ENCODE assay signal across 26 mouse cellular contexts in the genomic region with DNA sequence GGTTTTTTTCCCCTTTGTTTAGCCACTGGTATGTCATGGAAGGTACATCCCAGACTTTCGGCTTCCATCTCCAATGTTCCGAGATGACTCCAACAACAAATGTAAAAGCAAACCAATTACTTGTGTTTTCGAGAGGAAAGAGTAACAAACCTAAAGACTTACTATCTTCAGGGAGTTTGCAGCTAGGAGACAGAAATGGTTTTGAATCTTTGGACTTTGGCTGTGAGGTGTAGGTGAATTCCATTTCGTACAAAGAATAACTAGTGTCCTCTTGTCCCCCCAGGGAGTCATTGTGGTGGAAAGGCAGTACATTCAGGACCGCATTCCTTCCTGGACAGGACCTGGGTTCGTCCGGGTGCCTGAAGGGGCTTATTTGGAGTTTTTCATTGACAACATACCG. TPM values are rescaled to one million over a fixed set of nuclear protein-coding genes. Genes with fewer than 3 reads are reported as not detected.
A peak's percentile ranks its signal among the peaks of the same experiment; 100 is the strongest.
DNase-seq lines count a peak whose midpoint lies in the region; ATAC-seq and TF ChIP-seq lines count a peak whose summit lies in the region.
"Had no signal": no experiment of that assay in that cellular context is flagged by ENCODE, and none has a peak within 500 bp of the region (broad histone marks: within the 10 kb centered on the region; RNA-seq: fewer than 3 reads in every experiment).

No protein-coding gene starts in this region.

- peaks cover 93% of the 10 kb centered on the region for H3K36me3 ChIP-seq in heart, embryonic 13.5 days
- peaks cover 12% of the 10 kb centered on the region; the same call in 1 of the 2 replicates for H3K36me3 ChIP-seq in kidney, adult 2 months (ENCODE audit: control insufficient read depth, insufficient read depth, low read length)
- H3K36me3 ChIP-seq in kidney, postnatal 0 days (ENCODE audit: insufficient read depth, low read length), result peaks cover 57% of the 10 kb centered on the region
- H3K36me3 ChIP-seq: forebrain, embryonic 15.5 days; G1E had no signal

- H3K4me2 ChIP-seq in heart, embryonic 13.5 days, result no peak overlapping the region
- H3K4me2 ChIP-seq in kidney, postnatal 0 days (ENCODE audit: low read length), result no peak overlapping the region
- H3K4me2 ChIP-seq: embryonic facial prominence, embryonic 12.5 days; forebrain, embryonic 13.5 days; forebrain, embryonic 15.5 days had no signal

- H3K27me3 ChIP-seq in heart, embryonic 13.5 days (replicated peaks), result no peaks in the 10 kb centered on the region
- no peaks in the 10 kb centered on the region for H3K27me3 ChIP-seq in kidney, adult 2 months (replicated peaks; ENCODE audit: control insufficient read depth, insufficient read depth, low read length)
- no peaks in the 10 kb centered on the region for H3K27me3 ChIP-seq in kidney, postnatal 0 days (ENCODE audit: insufficient read depth, low read length)
- H3K27me3 ChIP-seq: CH12.LX; embryonic facial prominence, embryonic 12.5 days; forebrain, embryonic 13.5 days; forebrain, embryonic 15.5 days; Patski had no signal

- H3K4me3 ChIP-seq in heart, embryonic 13.5 days, result no peak overlapping the region
- H3K4me3 ChIP-seq in kidney, adult 2 months (ENCODE audit: insufficient read depth, low read depth, low read length), result no peak overlapping the region
- H3K4me3 ChIP-seq in kidney, postnatal 0 days (replicated peaks; ENCODE audit: low read depth, low read length), result no peak overlapping the region
- H3K4me3 ChIP-seq: embryonic facial prominence, embryonic 10.5 days; embryonic facial prominence, embryonic 12.5 days; forebrain, embryonic 13.5 days; forebrain, embryonic 15.5 days had no signal

- no peak for TF ChIP-seq POLR2A in kidney, adult 2 months (IDR thresholded peaks at IDR 0.05; ENCODE audit: low read depth, low read length)

- no peak for DNase-seq in heart, adult 11 months
- peak; percentile 60 for DNase-seq in kidney, adult 2 months
- DNase-seq in kidney, adult 18-20 months, result no peak
- DNase-seq in kidney, postnatal 0 days (ENCODE audit: low spot score), result no peak
- no peak for DNase-seq in kidney, postnatal 25 days
- DNase-seq: adrenal gland, adult 8-10 months; adrenal gland, postnatal 14 days; B cell, adult 2 months; cerebellum, adult 11-12 months; cerebellum, adult 2 months; cerebellum, adult 9-10 months; cerebellum, postnatal 10 days; cerebellum, postnatal 25 days had no signal

- no peak overlapping the region for H3K9ac ChIP-seq in heart, embryonic 13.5 days
- no peak overlapping the region for H3K9ac ChIP-seq in kidney, postnatal 0 days (ENCODE audit: low read depth, low read length)
- H3K9ac ChIP-seq: embryonic facial prominence, embryonic 12.5 days; forebrain, embryonic 13.5 days; forebrain, embryonic 15.5 days had no signal

- peak overlapping the region; percentile 85; the same call in 1 of the 2 replicates for H3K27ac ChIP-seq in heart, embryonic 13.5 days (replicated peaks)
- H3K27ac ChIP-seq in kidney, adult 2 months (ENCODE audit: insufficient read depth, low read depth, low read length), result peak overlapping the region; percentile 75; the same call in 1 of the 2 replicates
- 0 out of 2 replicates have a peak overlapping the region, but pooled peaks have one; percentile 31 for H3K27ac ChIP-seq in kidney, postnatal 0 days
- H3K27ac ChIP-seq: embryonic facial prominence, embryonic 10.5 days; embryonic facial prominence, embryonic 12.5 days; forebrain, embryonic 13.5 days; forebrain, embryonic 15.5 days had no signal

- TF ChIP-seq CTCF in kidney, adult 2 months (conservative IDR thresholded peaks at IDR 0.05; ENCODE audit: insufficient read depth, insufficient read length, low read depth, low read length), result no peak
- no peak for TF ChIP-seq CTCF in kidney, postnatal 0 days (IDR thresholded peaks at IDR 0.05; ENCODE audit: low read depth)

- WGBS in heart, embryonic 13.5 days, result 85% methylated on average over 8 of the region's 8 CpGs
- 56% methylated on average over 8 of the region's 8 CpGs for WGBS in kidney, adult 2 months
- WGBS in kidney, postnatal 0 days, result 78% methylated on average over 8 of the region's 8 CpGs

- no peaks in the 10 kb centered on the region for H3K9me3 ChIP-seq in heart, embryonic 13.5 days
- no peaks in the 10 kb centered on the region for H3K9me3 ChIP-seq in kidney, postnatal 0 days (replicated peaks; ENCODE audit: low read length)
- H3K9me3 ChIP-seq: embryonic facial prominence, embryonic 10.5 days; embryonic facial prominence, embryonic 12.5 days; forebrain, embryonic 13.5 days; forebrain, embryonic 15.5 days; G1E had no signal

- ATAC-seq in heart, embryonic 13.5 days (ENCODE audit: extremely low read depth, insufficient number of reproducible peaks, low FRiP score, low TSS enrichment), result no peak
- no peak for ATAC-seq in kidney, postnatal 0 days (replicated peaks; ENCODE audit: low FRiP score, low read depth)
- ATAC-seq: activated CD4-positive, CD25-positive, alpha-beta regulatory T cell, adult 4 months; CD4-positive, CD25-positive, alpha-beta regulatory T cell, adult 4 months; forebrain, embryonic 13.5 days; forebrain, embryonic 15.5 days; Patski had no signal

- peaks cover 59% of the 10 kb centered on the region for H3K4me1 ChIP-seq in heart, embryonic 13.5 days
- peaks cover 41% of the 10 kb centered on the region for H3K4me1 ChIP-seq in kidney, adult 2 months (ENCODE audit: control insufficient read depth, insufficient read depth, low read length)
- H3K4me1 ChIP-seq in kidney, postnatal 0 days (replicated peaks; ENCODE audit: insufficient read depth, low read length), result peaks cover 21% of the 10 kb centered on the region

RNA-seq across cellular contexts. Expression of a gene that starts 33.5 kb away (rescaled TPM):
- 90.6 and 91.3 TPM in 2 replicates for polyA plus RNA-seq in heart, embryonic 13.5 days (2015; fragmentation: Nextera tagmentation; extraction: Ambion mirVana)
- polyA plus RNA-seq in kidney, adult 2 months (2012; rRNA removed), result 41.0 and 46.5 TPM in 2 replicates
- 115 and 128 TPM in 2 replicates for polyA plus RNA-seq in kidney, postnatal 0 days (2015; fragmentation: Nextera tagmentation; extraction: Ambion mirVana)
- polyA plus RNA-seq: activated CD4-positive, CD25-positive, alpha-beta regulatory T cell, adult 4 months; CD4-positive, CD25-positive, alpha-beta regulatory T cell, adult 4 months; G1E had no signal

RNA-seq across cellular contexts. Expression of a gene that starts 52.7 kb away (rescaled TPM):
- 179 and 190 TPM in 2 replicates for polyA plus RNA-seq in heart, embryonic 13.5 days (2015; fragmentation: Nextera tagmentation; extraction: Ambion mirVana)
- 50.6 and 72.5 TPM in 2 replicates for polyA plus RNA-seq in kidney, adult 2 months (2012; rRNA removed)
- polyA plus RNA-seq in kidney, postnatal 0 days (2015; fragmentation: Nextera tagmentation; extraction: Ambion mirVana), result 196 and 202 TPM in 2 replicates

RNA-seq across cellular contexts. Expression of a gene that starts 58.0 kb away (rescaled TPM):
- not detected in 2 replicates for polyA plus RNA-seq in heart, embryonic 13.5 days (2015; fragmentation: Nextera tagmentation; extraction: Ambion mirVana)
- polyA plus RNA-seq in kidney, adult 2 months (2012; rRNA removed), result not detected in 2 replicates
- not detected in 2 replicates for polyA plus RNA-seq in kidney, postnatal 0 days (2015; fragmentation: Nextera tagmentation; extraction: Ambion mirVana)
- polyA plus RNA-seq: activated CD4-positive, CD25-positive, alpha-beta regulatory T cell, adult 4 months; CD4-positive, CD25-positive, alpha-beta regulatory T cell, adult 4 months; cerebellum, adult 2 months; cortical plate, adult 2 months; embryonic facial prominence, embryonic 10.5 days; embryonic facial prominence, embryonic 12.5 days; embryonic facial prominence, embryonic 14.5 days; forebrain, embryonic 11.5 days; forebrain, embryonic 13.5 days; forebrain, embryonic 15.5 days; G1E; Patski had no signal

Comparison
In these comparisons a context has a peak if more than half of its experiments do, and no peak if none do; other contexts are left out.
1. H3K27ac ChIP-seq: peak in every context shown above with its lines; median percentile 85 in heart, embryonic 13.5 days; 75 in kidney, adult 2 months; 31 in kidney, postnatal 0 days.